Mouse (Mus musculus) liver, postnatal 0 days (tissue): ENCODE measurements around the gene Myo6.

Experiments
- CTCF ChIP-seq: sonication (generic); IDR thresholded peaks from 2 replicates; pipeline ENCODE4 v1.5.1; 2016; ENCODE audit warnings: antibody characterized with exemption, low read depth
- EP300 ChIP-seq: IDR thresholded peaks from 2 replicates; pipeline ENCODE4 v1.6.1; 2016; ENCODE audit warnings: antibody characterized with exemption, low read depth, mild to moderate bottlenecking

- TF ChIP-seq CTCF, result no peak
- no peak for TF ChIP-seq EP300
These were observed 50.7 kb downstream of the Myo6 start for GRCm38 (mm10) chr9:80215502-80215901.
